Mouse (Mus musculus): ENCODE measurements at regions not wholly inside any gene's neighbourhood (a gene's known extent, or its start where the extent isn't known, plus 50 kb on each side); places are given as distances from the start of the nearest gene placed in this dataset.

- no peak for TF ChIP-seq CTCF (IDR thresholded peaks at IDR 0.05; ENCODE audit: low read depth, low read length)
- no peak for TF ChIP-seq POLR2A (IDR thresholded peaks at IDR 0.05; ENCODE audit: extremely low read depth, insufficient read depth, low read length)
Observed at GRCm38 (mm10) chr4:97357958-97358357, 175.0 kb upstream of the Gm10192 start.
